Mouse (Mus musculus): ENCODE measurements around the gene 4933434E20Rik. TPM values are rescaled to one million over a fixed set of nuclear protein-coding genes. Genes with fewer than 3 reads are reported as not detected.

The 4933434E20Rik gene
- total and polyA plus RNA-seq, 3 experiments = 89.5 to 133 (median 102) TPM

DNA sequence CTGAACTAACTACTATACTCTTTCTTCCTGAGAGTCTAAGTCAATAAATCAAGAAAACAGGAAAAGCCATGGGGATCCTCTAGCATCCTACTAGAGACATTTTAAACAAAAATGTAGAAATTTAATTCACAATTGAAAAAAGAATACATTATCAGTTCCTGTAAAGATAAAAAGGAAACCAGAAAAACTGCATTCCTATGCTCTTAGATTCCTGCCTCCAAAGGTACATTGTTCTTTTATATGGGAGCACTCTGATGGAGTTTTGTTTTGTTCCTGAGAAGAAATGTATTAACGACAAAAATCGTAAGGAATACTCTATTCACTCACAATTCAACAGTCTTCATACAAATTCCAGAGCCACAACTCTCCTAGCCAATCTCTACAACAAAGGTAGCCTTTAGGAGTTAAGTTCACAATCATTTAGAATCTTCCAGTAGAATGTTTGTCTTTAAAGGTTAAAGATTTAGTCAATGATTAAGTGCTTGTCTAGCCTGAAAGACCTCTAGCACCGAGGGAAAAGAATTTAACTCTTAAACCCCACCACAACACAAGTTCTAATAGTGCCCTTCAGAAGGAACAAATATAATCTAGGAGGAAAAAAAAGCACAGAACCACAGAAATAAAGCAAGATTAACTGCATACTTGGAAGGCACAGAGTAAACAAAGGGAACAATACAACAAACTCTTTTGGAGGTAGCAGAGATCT is 47.2 kb upstream of the 4933434E20Rik start (continued):
- TF ChIP-seq IRF4 (IDR thresholded peaks at IDR 0.05; ENCODE audit: low read depth, low read length) = no peak

DNA sequence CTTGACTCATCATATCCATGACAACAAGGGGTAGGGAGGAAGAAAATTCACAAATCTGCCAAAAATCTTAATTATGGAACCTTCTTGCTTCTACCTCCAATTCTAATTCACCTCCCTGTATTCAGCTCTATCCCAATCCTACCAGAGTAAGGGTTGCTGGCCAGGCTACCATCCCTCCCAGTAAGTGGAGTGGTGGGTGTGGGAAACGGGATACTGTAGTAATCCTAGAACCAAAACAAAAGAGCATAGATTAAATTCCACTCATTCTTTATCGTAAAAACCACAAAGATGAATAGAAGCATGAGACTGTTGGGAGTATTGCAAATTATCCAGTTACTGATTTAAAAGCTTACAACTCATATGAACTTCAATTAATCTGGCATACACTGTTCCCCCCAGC is 41.1 kb upstream of the 4933434E20Rik start:
- Histone ChIP-seq H3K4me3 (replicated peaks in 1 of 3; ENCODE audit: low read depth in 2 of 3, low read length in 2 of 3, poor library complexity in 1 of 3) (no peak overlapping the region), H3K79me2 (replicated peaks; ENCODE audit: control insufficient read depth, extremely low read depth, insufficient read depth, poor library complexity, severe bottlenecking) (no peaks in the 10 kb centered on the region), H3K9me3 (replicated peaks; ENCODE audit: low read length) (no peaks in the 10 kb centered on the region), H3K4me2 (ENCODE audit: insufficient read depth, low read depth, poor library complexity, severe bottlenecking) (no peak overlapping the region), H3K4me1 (ENCODE audit: control insufficient read depth in 1 of 2, insufficient read depth in 2 of 2) (no peaks in the 10 kb centered on the region), H3K9ac (ENCODE audit: insufficient read depth, low read depth) (no peak overlapping the region), H3K27ac (ENCODE audit: insufficient read depth, low read depth) (no peak overlapping the region), H3K27me3 (replicated peaks) (no peaks in the 10 kb centered on the region), H3K36me3 (replicated peaks in 1 of 2; ENCODE audit: control insufficient read depth in 1 of 2, insufficient read depth in 1 of 2, low read length in 1 of 2) (peaks cover 66 to 96% of the 10 kb centered on the region in 2 experiments)
- DNase-seq (ENCODE audit: extremely low read depth) = no peak
- TF ChIP-seq RAD21 (IDR thresholded peaks at IDR 0.05; ENCODE audit: low read depth, low read length) (no peak), BHLHE40 (IDR thresholded peaks at IDR 0.05; ENCODE audit: low read depth, low read length) (no peak), SIN3A (IDR thresholded peaks at IDR 0.05; ENCODE audit: low read length) (no peak), NRF1 (IDR thresholded peaks at IDR 0.05; ENCODE audit: low read depth, low read length) (no peak), POLR2AphosphoS2 (IDR thresholded peaks at IDR 0.05; ENCODE audit: low read depth, low read length) (no peak), ZKSCAN1 (IDR thresholded peaks at IDR 0.05; ENCODE audit: borderline replicate concordance, low read depth, low read length) (no peak), GABPA (IDR thresholded peaks at IDR 0.05; ENCODE audit: insufficient replicate concordance, low read depth, low read length) (no peak), MEF2A (IDR thresholded peaks at IDR 0.05; ENCODE audit: borderline replicate concordance, low read depth, low read length) (no peak), USF1 (IDR thresholded peaks at IDR 0.05; ENCODE audit: low read depth, low read length) (no peak), JUND (conservative IDR thresholded peaks at IDR 0.05; ENCODE audit: low read depth, low read length) (no peak), ZMIZ1 (IDR thresholded peaks at IDR 0.05; ENCODE audit: low read depth, low read length) (no peak), MYC (IDR thresholded peaks at IDR 0.05; ENCODE audit: low read depth, low read length) (no peak), PAX5 (IDR thresholded peaks at IDR 0.05; ENCODE audit: low read length) (no peak)
- in situ Hi-C loops (cut with MboI; ENCODE audit: low pct_ligation_motif_present, low pct_unique_long_range_greater_than_20kb, low sequenced_read_pairs) = no loop called here
- dilution Hi-C loops (cut with MboI; ENCODE audit: extremely low pct_ligation_motif_present, extremely low pct_unique_long_range_greater_than_20kb, low sequenced_read_pairs) = no loop called here

DNA sequence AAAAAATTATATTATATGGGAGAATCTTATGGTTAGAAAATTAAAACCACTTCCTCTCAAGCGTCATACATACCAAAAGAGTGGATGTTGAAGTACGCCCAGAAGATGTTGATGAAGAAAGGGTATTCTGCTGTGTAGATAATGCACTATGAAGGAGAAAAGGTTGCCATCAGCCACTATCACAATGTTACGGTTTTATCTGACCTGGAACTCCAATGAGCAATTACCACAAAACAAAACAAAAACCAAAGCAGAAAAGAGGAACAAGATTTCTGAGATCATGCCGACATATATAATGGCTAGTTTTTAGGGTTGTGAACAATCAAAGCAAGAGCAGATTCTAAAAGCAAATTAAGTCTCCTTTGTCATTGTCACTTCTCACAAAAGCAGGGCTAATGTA is 34.8 kb upstream of the 4933434E20Rik start:
- Histone ChIP-seq H3K36me3 (replicated peaks in 1 of 2; ENCODE audit: control insufficient read depth in 1 of 2, insufficient read depth in 1 of 2, low read length in 1 of 2) (peaks cover 75 to 97% of the 10 kb centered on the region in 2 experiments), H3K27me3 (replicated peaks) (no peaks in the 10 kb centered on the region), H3K79me2 (replicated peaks; ENCODE audit: control insufficient read depth, extremely low read depth, insufficient read depth, poor library complexity, severe bottlenecking) (0 out of 2 replicates have a peak, but pooled peaks cover 6% of the 10 kb centered on the region), H3K9ac (ENCODE audit: insufficient read depth, low read depth) (no peak overlapping the region), H3K4me1 (ENCODE audit: control insufficient read depth in 1 of 2, insufficient read depth in 2 of 2) (no peaks in the 10 kb centered on the region), H3K4me2 (ENCODE audit: insufficient read depth, low read depth, poor library complexity, severe bottlenecking) (no peak overlapping the region), H3K4me3 (replicated peaks in 1 of 3; ENCODE audit: low read depth in 2 of 3, low read length in 2 of 3, poor library complexity in 1 of 3) (no peak overlapping the region), H3K27ac (ENCODE audit: insufficient read depth, low read depth) (no peak overlapping the region), H3K9me3 (replicated peaks; ENCODE audit: low read length) (no peaks in the 10 kb centered on the region)
- in situ Hi-C loops (cut with MboI; ENCODE audit: low pct_ligation_motif_present, low pct_unique_long_range_greater_than_20kb, low sequenced_read_pairs) = no loop called here
- no peak for DNase-seq (ENCODE audit: extremely low read depth)
- no peak for TF ChIP-seq RAD21 (IDR thresholded peaks at IDR 0.05; ENCODE audit: low read depth, low read length)
- no peak for TF ChIP-seq ZNF384 (IDR thresholded peaks at IDR 0.05; ENCODE audit: low read depth, low read length)
- no peak for TF ChIP-seq CHD2 (IDR thresholded peaks at IDR 0.05; ENCODE audit: low read length)
- TF ChIP-seq BHLHE40 (IDR thresholded peaks at IDR 0.05; ENCODE audit: low read depth, low read length) = no peak
- no peak for TF ChIP-seq SMC3 (IDR thresholded peaks at IDR 0.05; ENCODE audit: low read depth, low read length)
- no peak for TF ChIP-seq NELFE (IDR thresholded peaks at IDR 0.05; ENCODE audit: low read depth, low read length)
- no peak for TF ChIP-seq ZC3H11A (IDR thresholded peaks at IDR 0.05; ENCODE audit: low read depth, low read length)
- TF ChIP-seq CTCF (conservative IDR thresholded peaks at IDR 0.05 in 1 of 2, IDR thresholded peaks at IDR 0.05 in 1 of 2; ENCODE audit: low read depth in 2 of 2, low read length in 2 of 2) = no peak
- no peak for TF ChIP-seq UBTF (IDR thresholded peaks at IDR 0.05; ENCODE audit: low read depth, low read length)
- dilution Hi-C loops (cut with MboI; ENCODE audit: extremely low pct_ligation_motif_present, extremely low pct_unique_long_range_greater_than_20kb, low sequenced_read_pairs) = no loop called here
